Mouse (Mus musculus) midbrain, embryonic 11.5 days (tissue): Measurements from ENCODE around the gene Galnt17. TPM values are rescaled to one million over a fixed set of nuclear protein-coding genes. Genes with fewer than 3 reads are reported as not detected.

ENCODE experiments used
- ATAC-seq: fragments of 200-750 bp; cut with Nextera tagmentation; 2 replicates; pipeline ENCODE4 v1.8.0; 2017; ENCODE audit warnings: moderate TSS enrichment, moderate library complexity; ENCODE audit not compliant: low FRiP score
- DNase-seq: peaks from one replicate; pipeline ENCODE4 v3.0.0; 2015; ENCODE audit warnings: low spot score; ENCODE audit errors: missing footprints
- H3K27ac ChIP-seq: fragments of 300-500 bp; sonication (generic); 2 replicates; pipeline ENCODE4 v1.5.1; 2014; ENCODE audit warnings: low read depth, low read length
- H3K27me3 ChIP-seq: fragments of 300-500 bp; sonication (generic); 2 replicates; pipeline ENCODE4 v1.6.1; 2014; ENCODE audit warnings: mild to moderate bottlenecking, low read length, moderate library complexity, mixed read lengths; ENCODE audit not compliant: control insufficient read depth, insufficient read depth
- H3K36me3 ChIP-seq: fragments of 300-500 bp; sonication (generic); 2 replicates; pipeline ENCODE4 v1.6.1; 2014; ENCODE audit warnings: mild to moderate bottlenecking, low read length, moderate library complexity, mixed read lengths; ENCODE audit not compliant: control insufficient read depth, insufficient read depth
- H3K4me1 ChIP-seq: fragments of 300-500 bp; sonication (generic); 2 replicates; pipeline ENCODE4 v1.6.1; 2014; ENCODE audit warnings: low read length; ENCODE audit not compliant: control insufficient read depth, insufficient read depth
- H3K4me2 ChIP-seq: fragments of 300-500 bp; sonication (generic); 2 replicates; pipeline ENCODE4 v1.6.1; 2014; ENCODE audit warnings: mild to moderate bottlenecking, moderate library complexity
- H3K4me3 ChIP-seq: fragments of 300-500 bp; sonication (generic); 2 replicates; pipeline ENCODE4 v1.5.1; 2014; ENCODE audit warnings: low read depth, low read length
- H3K9ac ChIP-seq: fragments of 300-500 bp; sonication (generic); 2 replicates; pipeline ENCODE4 v1.6.1; 2014; ENCODE audit warnings: low read length
- H3K9me3 ChIP-seq: fragments of 300-500 bp; sonication (generic); 2 replicates; pipeline ENCODE4 v1.6.1; 2016; ENCODE audit warnings: low read length; ENCODE audit not compliant: control insufficient read depth
- WGBS: fragments of 180-500 bp; shearing (Covaris S2); extraction: QIAGEN DNeasy Blood & Tissue Kit; methylation state at CpG from one replicate; pipeline ENCODE4 v1.1.7; 2014; 5-methylcytosine and 5-hydroxymethylcytosine counted together
- polyA plus RNA-seq: library from polyadenylated mRNA; unstranded; fragments of >200 nt; fragmentation: Nextera tagmentation; extraction: Ambion mirVana; gene quantifications from 2 replicates; pipeline ENCODE4 v1.2.1, GENCODE M21; 2014

Gene Galnt17
- polyA plus RNA-seq, 1 experiment from 2014 or later: 0.79 TPM

GRCm38 (mm10) chr5:131094138-131094537, 214.2 kb downstream of the Galnt17 start:
- Histone ChIP-seq H3K4me3 (no peak overlapping the region), H3K36me3 (no peaks in the 10 kb centered on the region), H3K9me3 (no peaks in the 10 kb centered on the region), H3K27me3 (no peaks in the 10 kb centered on the region), H3K4me1 (no peaks in the 10 kb centered on the region), H3K27ac (no peak overlapping the region), H3K9ac (no peak overlapping the region), H3K4me2 (no peak overlapping the region)
- ATAC-seq: no peak
- 72% methylated on average over 6 of the region's 6 CpGs for WGBS
- DNase-seq: peak; percentile 79

- Histone ChIP-seq H3K36me3 (no peaks in the 10 kb centered on the region), H3K9me3 (no peaks in the 10 kb centered on the region), H3K4me2 (no peak overlapping the region), H3K27ac (no peak overlapping the region), H3K27me3 (no peaks in the 10 kb centered on the region), H3K4me1 (no peaks in the 10 kb centered on the region), H3K4me3 (no peak overlapping the region), H3K9ac (no peak overlapping the region)
- DNase-seq: peak; percentile 69
- no peak for ATAC-seq
- 73% methylated on average over 8 of the region's 8 CpGs for WGBS
These were observed 218.4 kb downstream of the Galnt17 start for GRCm38 (mm10) chr5:131089876-131090275.

- DNase-seq (peak; percentile 76), ATAC-seq (no peak)
- Histone ChIP-seq H3K9ac (no peak overlapping the region), H3K4me1 (no peaks in the 10 kb centered on the region), H3K4me3 (no peak overlapping the region), H3K27me3 (no peaks in the 10 kb centered on the region), H3K9me3 (no peaks in the 10 kb centered on the region), H3K4me2 (no peak overlapping the region), H3K36me3 (no peaks in the 10 kb centered on the region), H3K27ac (no peak overlapping the region)
- 76% methylated on average over 11 of the region's 11 CpGs for WGBS
These were observed 219.4 kb downstream of the Galnt17 start for GRCm38 (mm10) chr5:131088866-131089265.

- Histone ChIP-seq H3K4me1 (no peaks in the 10 kb centered on the region), H3K4me3 (no peak overlapping the region), H3K27me3 (no peaks in the 10 kb centered on the region), H3K4me2 (no peak overlapping the region), H3K9ac (no peak overlapping the region), H3K27ac (no peak overlapping the region), H3K9me3 (no peaks in the 10 kb centered on the region), H3K36me3 (no peaks in the 10 kb centered on the region)
- DNase-seq (peak; percentile 85), ATAC-seq (no peak)
- 59% methylated on average over 14 of the region's 14 CpGs for WGBS
These were observed 225.1 kb downstream of the Galnt17 start for GRCm38 (mm10) chr5:131083072-131083657.

GRCm38 (mm10) chr5:131077682-131078081, 230.6 kb downstream of the Galnt17 start:
- 32% methylated on average over 1 of the region's 1 CpGs for WGBS
- H3K9me3 ChIP-seq: no peaks in the 10 kb centered on the region
- DNase-seq: peak; percentile 49
- H3K27me3 ChIP-seq: no peaks in the 10 kb centered on the region
- no peak overlapping the region for H3K9ac ChIP-seq
- ATAC-seq: no peak
- no peak overlapping the region for H3K4me2 ChIP-seq
- no peaks in the 10 kb centered on the region for H3K36me3 ChIP-seq
- no peaks in the 10 kb centered on the region for H3K4me1 ChIP-seq
- H3K4me3 ChIP-seq: no peak overlapping the region
- no peak overlapping the region for H3K27ac ChIP-seq

GRCm38 (mm10) chr5:131075795-131076194, 232.5 kb downstream of the Galnt17 start:
- WGBS: 89% methylated on average over 7 of the region's 7 CpGs

GRCm38 (mm10) chr5:131074295-131074694, 234.0 kb downstream of the Galnt17 start:
- H3K27me3 ChIP-seq: no peaks in the 10 kb centered on the region
- H3K9ac ChIP-seq: no peak overlapping the region
- H3K9me3 ChIP-seq: no peaks in the 10 kb centered on the region
- 86% methylated on average over 4 of the region's 4 CpGs for WGBS
- ATAC-seq: no peak
- no peak overlapping the region for H3K27ac ChIP-seq
- no peaks in the 10 kb centered on the region for H3K36me3 ChIP-seq
- no peak for DNase-seq
- no peaks in the 10 kb centered on the region for H3K4me1 ChIP-seq
- no peak overlapping the region for H3K4me2 ChIP-seq
- H3K4me3 ChIP-seq: no peak overlapping the region

More at GRCm38 (mm10) chr5:131075795-131076194, 232.5 kb downstream of the Galnt17 start:
- ATAC-seq (no peak), DNase-seq (peak; percentile 35)
- Histone ChIP-seq H3K9ac (no peak overlapping the region), H3K4me3 (no peak overlapping the region), H3K36me3 (no peaks in the 10 kb centered on the region), H3K4me1 (no peaks in the 10 kb centered on the region), H3K4me2 (no peak overlapping the region), H3K9me3 (no peaks in the 10 kb centered on the region), H3K27ac (no peak overlapping the region), H3K27me3 (no peaks in the 10 kb centered on the region)

- Histone ChIP-seq H3K36me3 (no peaks in the 10 kb centered on the region), H3K9me3 (no peaks in the 10 kb centered on the region), H3K4me2 (no peak overlapping the region), H3K9ac (no peak overlapping the region), H3K27me3 (no peaks in the 10 kb centered on the region), H3K27ac (no peak overlapping the region), H3K4me3 (no peak overlapping the region), H3K4me1 (no peaks in the 10 kb centered on the region)
- no peak for ATAC-seq
- DNase-seq: no peak
- WGBS: 89% methylated on average over 6 of the region's 6 CpGs
These were observed 243.1 kb downstream of the Galnt17 start for GRCm38 (mm10) chr5:131065174-131065573.

- DNase-seq: peak; percentile 77
- H3K36me3 ChIP-seq: no peaks in the 10 kb centered on the region
These were observed 259.8 kb downstream of the Galnt17 start for GRCm38 (mm10) chr5:131048505-131048904.

More at GRCm38 (mm10) chr5:131048505-131048904, 259.8 kb downstream of the Galnt17 start:
- Histone ChIP-seq H3K27ac (no peak overlapping the region), H3K4me3 (no peak overlapping the region), H3K9me3 (no peaks in the 10 kb centered on the region), H3K27me3 (no peaks in the 10 kb centered on the region), H3K4me2 (no peak overlapping the region), H3K4me1 (no peaks in the 10 kb centered on the region; the same call in 1 of the 2 replicates), H3K9ac (no peak overlapping the region)
- ATAC-seq: no peak
- WGBS: 22% methylated on average over 4 of the region's 4 CpGs
